9 mouse cellular contexts compared by ENCODE assay signal in the genomic region with DNA sequence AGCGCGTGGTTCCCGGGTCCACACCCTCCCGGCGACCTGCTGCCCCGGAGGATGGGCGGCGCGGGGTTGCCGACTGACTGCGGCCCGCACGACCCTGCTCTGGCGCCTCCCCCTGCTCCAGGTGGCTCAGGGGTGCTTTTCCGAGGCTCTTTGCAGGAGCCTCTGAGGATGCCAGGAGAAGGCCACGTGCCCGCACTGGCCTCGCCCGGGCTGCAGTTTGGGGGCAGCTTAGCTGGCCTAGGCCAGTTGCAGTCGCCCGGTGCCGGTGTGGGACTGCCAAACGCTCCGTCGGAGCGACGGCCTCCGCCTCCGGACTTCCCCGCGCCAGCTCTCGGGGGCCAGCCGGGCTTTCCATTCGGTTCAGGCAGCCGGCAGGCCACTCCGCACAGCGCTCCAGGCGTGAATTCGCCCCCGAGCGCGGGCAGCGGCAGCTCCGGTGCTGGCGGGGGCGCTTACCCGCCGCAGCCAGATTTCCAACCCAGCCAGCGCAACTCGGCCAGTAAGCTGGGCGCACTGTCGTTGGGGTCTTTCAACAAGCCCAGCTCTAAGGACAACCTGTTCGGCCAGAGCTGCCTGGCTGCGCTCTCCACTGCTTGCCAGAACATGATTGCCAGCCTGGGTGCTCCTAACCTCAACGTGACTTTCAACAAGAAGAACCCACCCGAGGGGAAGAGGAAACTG. TPM values are rescaled to one million over a fixed set of nuclear protein-coding genes. Genes with fewer than 3 reads are reported as not detected.
A peak's percentile ranks its signal among the peaks of the same experiment; 100 is the strongest.
DNase-seq lines count a peak whose midpoint lies in the region; ATAC-seq and TF ChIP-seq lines count a peak whose summit lies in the region.
"Had no signal": no experiment of that assay in that cellular context is flagged by ENCODE, and none has a peak within 500 bp of the region (broad histone marks: within the 10 kb centered on the region; RNA-seq: fewer than 3 reads in every experiment).

No protein-coding gene starts in this region.

- peaks cover 46% of the 10 kb centered on the region for H3K27me3 ChIP-seq in kidney, embryonic 14.5 days (ENCODE audit: control insufficient read depth, insufficient read depth, low read length)
- H3K27me3 ChIP-seq in hindbrain, embryonic 14.5 days (ENCODE audit: control insufficient read depth, insufficient read depth, low read length): no peaks in the 10 kb centered on the region
- H3K27me3 ChIP-seq in midbrain, postnatal 0 days (ENCODE audit: insufficient read depth, low read length): no peaks in the 10 kb centered on the region

- H3K9ac ChIP-seq in kidney, embryonic 14.5 days (ENCODE audit: low read depth, low read length): peak overlapping the region; percentile 82
- H3K9ac ChIP-seq in hindbrain, embryonic 14.5 days: peak overlapping the region; percentile 93
- H3K9ac ChIP-seq in midbrain, postnatal 0 days (replicated peaks; ENCODE audit: low read length, poor library complexity, severe bottlenecking): peak overlapping the region; percentile 91

- H3K4me1 ChIP-seq in kidney, embryonic 14.5 days (ENCODE audit: control insufficient read depth, insufficient read depth, low read length): peaks cover 48% of the 10 kb centered on the region
- peaks cover 65% of the 10 kb centered on the region for H3K4me1 ChIP-seq in hindbrain, embryonic 14.5 days (replicated peaks; ENCODE audit: control insufficient read depth, insufficient read depth, low read length)
- H3K4me1 ChIP-seq in midbrain, postnatal 0 days (ENCODE audit: insufficient read depth, low read length): no peaks in the 10 kb centered on the region; the same call in 1 of the 2 replicates

- no peak overlapping the region for H3K27ac ChIP-seq in kidney, embryonic 14.5 days (ENCODE audit: low read depth, low read length)
- peak overlapping the region; percentile 89 for H3K27ac ChIP-seq in hindbrain, embryonic 14.5 days
- peak overlapping the region; percentile 90 for H3K27ac ChIP-seq in midbrain, postnatal 0 days (ENCODE audit: low read depth, low read length)

- no peak for ATAC-seq in kidney, embryonic 14.5 days (ENCODE audit: low FRiP score, low TSS enrichment)
- ATAC-seq in hindbrain, embryonic 14.5 days (ENCODE audit: low FRiP score): no peak
- no peak for ATAC-seq in midbrain, postnatal 0 days (ENCODE audit: low FRiP score)

- peaks cover 11% of the 10 kb centered on the region; the same call in 1 of the 2 replicates for H3K36me3 ChIP-seq in kidney, embryonic 14.5 days (ENCODE audit: control insufficient read depth, insufficient read depth, low read length)
- H3K36me3 ChIP-seq in hindbrain, embryonic 14.5 days (replicated peaks; ENCODE audit: control insufficient read depth, insufficient read depth): peaks cover 34% of the 10 kb centered on the region
- peaks cover 11% of the 10 kb centered on the region; the same call in 1 of the 2 replicates for H3K36me3 ChIP-seq in midbrain, postnatal 0 days (ENCODE audit: insufficient read depth, low read length)

- H3K4me3 ChIP-seq in kidney, embryonic 14.5 days (ENCODE audit: low read length): peak overlapping the region; percentile 81
- H3K4me3 ChIP-seq in hindbrain, embryonic 14.5 days (replicated peaks; ENCODE audit: low read length): peak overlapping the region; percentile 92
- peak overlapping the region; percentile 90 for H3K4me3 ChIP-seq in midbrain, postnatal 0 days (ENCODE audit: low read depth, low read length)
- H3K4me3 ChIP-seq: myocyte had no signal

- peak overlapping the region; percentile 95 for H3K4me2 ChIP-seq in kidney, embryonic 14.5 days (replicated peaks; ENCODE audit: low read depth, low read length)
- H3K4me2 ChIP-seq in hindbrain, embryonic 14.5 days (replicated peaks): peak overlapping the region; percentile 99
- peak overlapping the region; percentile 92 for H3K4me2 ChIP-seq in midbrain, postnatal 0 days (ENCODE audit: low read depth, low read length, poor library complexity, severe bottlenecking)

- no peaks in the 10 kb centered on the region for H3K9me3 ChIP-seq in kidney, embryonic 14.5 days (ENCODE audit: control insufficient read depth, low read length)
- H3K9me3 ChIP-seq in hindbrain, embryonic 14.5 days (ENCODE audit: control insufficient read depth, low read length): no peaks in the 10 kb centered on the region
- H3K9me3 ChIP-seq in midbrain, postnatal 0 days (ENCODE audit: low read length): no peaks in the 10 kb centered on the region

- no peak for DNase-seq in kidney, adult 11 months
- peak; percentile 63 for DNase-seq in embryo, embryonic 9.5 days (ENCODE audit: extremely low spot score)
- no peak for DNase-seq in hindbrain, embryonic 14.5 days (ENCODE audit: low spot score)
- DNase-seq in midbrain, postnatal 0 days (ENCODE audit: low spot score): no peak
- DNase-seq in cerebellum, adult 11 months: no peak
- DNase-seq in natural killer cell, adult 2 months (ENCODE audit: low spot score in 2 of 2): no peak
- DNase-seq in spleen, postnatal 14 days (ENCODE audit: low spot score in 2 of 2): no peak

- no peak for TF ChIP-seq CTCF in midbrain, postnatal 0 days (IDR thresholded peaks at IDR 0.05)

- 4% methylated on average over 51 of the region's 56 CpGs for WGBS in kidney, embryonic 14.5 days
- WGBS in hindbrain, embryonic 14.5 days: 1% methylated on average over 53 of the region's 56 CpGs
- WGBS in midbrain, postnatal 0 days: 4% methylated on average over 46 of the region's 56 CpGs

RNA-seq across cellular contexts. Expression of a gene that starts 3.0 kb away (rescaled TPM):
- polyA plus RNA-seq in kidney, embryonic 14.5 days (2014; fragmentation: Nextera tagmentation; extraction: Ambion mirVana): 5.1 and 6.9 TPM in 2 replicates
- polyA plus RNA-seq in hindbrain, embryonic 14.5 days (2014; fragmentation: Nextera tagmentation; extraction: Ambion mirVana): 27.8 and 28.6 TPM in 2 replicates
- 112 and 139 TPM in 2 replicates for total RNA-seq in midbrain, postnatal 0 days (2014; rRNA removed)
- polyA plus RNA-seq in midbrain, postnatal 0 days (2015; fragmentation: Nextera tagmentation; extraction: Ambion mirVana): 49.6 and 49.8 TPM in 2 replicates
